Mouse (Mus musculus): ENCODE data around the gene Cadm1. TPM values are rescaled to one million over a fixed set of nuclear protein-coding genes. Genes with fewer than 3 reads are reported as not detected.
A peak's percentile ranks its signal among the peaks of the same experiment; 100 is the strongest.

Gene Cadm1
- polyA plus RNA-seq, 1 experiment from 2014 or later: 71.6 TPM

GRCm38 (mm10) chr9:47730247-47730646, 200.3 kb downstream of the Cadm1 start:
- H3K4me3 ChIP-seq: no peak overlapping the region
- H3K4me2 ChIP-seq (replicated peaks): no peak overlapping the region
- no peaks in the 10 kb centered on the region for H3K9me3 ChIP-seq
- ATAC-seq (ENCODE audit: low FRiP score, low read depth): no peak
- 87% methylated on average over 6 of the region's 6 CpGs for WGBS
- no peak overlapping the region for H3K27ac ChIP-seq (replicated peaks)
- H3K36me3 ChIP-seq: no peaks in the 10 kb centered on the region
- no peak overlapping the region for H3K9ac ChIP-seq (replicated peaks)
- no peaks in the 10 kb centered on the region for H3K27me3 ChIP-seq
- H3K4me1 ChIP-seq: peaks cover 20% of the 10 kb centered on the region

GRCm38 (mm10) chr9:47733780-47734451, 203.9 kb downstream of the Cadm1 start:
- no peak for ATAC-seq (ENCODE audit: low FRiP score, low read depth)
- Histone ChIP-seq H3K9me3 (no peaks in the 10 kb centered on the region), H3K4me1 (peaks cover 19% of the 10 kb centered on the region), H3K27ac (replicated peaks) (no peak overlapping the region), H3K9ac (replicated peaks) (no peak overlapping the region), H3K4me2 (replicated peaks) (no peak overlapping the region), H3K27me3 (no peaks in the 10 kb centered on the region), H3K36me3 (no peaks in the 10 kb centered on the region), H3K4me3 (no peak overlapping the region)
- WGBS: 87% methylated on average over 13 of the region's 13 CpGs

- Histone ChIP-seq H3K4me3 (no peak overlapping the region), H3K4me1 (peaks cover 28% of the 10 kb centered on the region)
Measured at GRCm38 (mm10) chr9:47734905-47735304, 204.9 kb downstream of the Cadm1 start.

GRCm38 (mm10) chr9:47738799-47739198, 208.8 kb downstream of the Cadm1 start:
- H3K9ac ChIP-seq (replicated peaks): no peak overlapping the region
- H3K9me3 ChIP-seq: no peaks in the 10 kb centered on the region
- 31% methylated on average over 4 of the region's 4 CpGs for WGBS
- peaks cover 27% of the 10 kb centered on the region for H3K4me1 ChIP-seq
- no peak overlapping the region for H3K4me3 ChIP-seq
- H3K36me3 ChIP-seq: no peaks in the 10 kb centered on the region
- peak overlapping the region; percentile 56 for H3K27ac ChIP-seq (replicated peaks)
- H3K27me3 ChIP-seq: no peaks in the 10 kb centered on the region
- no peak overlapping the region for H3K4me2 ChIP-seq (replicated peaks)
- ATAC-seq (ENCODE audit: low FRiP score, low read depth): no peak

More at GRCm38 (mm10) chr9:47734905-47735304, 204.9 kb downstream of the Cadm1 start:
- Histone ChIP-seq H3K9ac (replicated peaks) (no peak overlapping the region), H3K9me3 (no peaks in the 10 kb centered on the region), H3K27me3 (no peaks in the 10 kb centered on the region), H3K4me2 (replicated peaks) (no peak overlapping the region), H3K36me3 (no peaks in the 10 kb centered on the region), H3K27ac (replicated peaks) (no peak overlapping the region)
- WGBS: 91% methylated on average over 5 of the region's 5 CpGs
- ATAC-seq (ENCODE audit: low FRiP score, low read depth): no peak

- ATAC-seq (ENCODE audit: low FRiP score, low read depth): peak; percentile 38; the same call in 1 of the 2 replicates
- H3K27me3 ChIP-seq: no peaks in the 10 kb centered on the region
- H3K4me1 ChIP-seq: peaks cover 24% of the 10 kb centered on the region
- H3K36me3 ChIP-seq: no peaks in the 10 kb centered on the region
- no peak overlapping the region for H3K4me2 ChIP-seq (replicated peaks)
- no peaks in the 10 kb centered on the region for H3K9me3 ChIP-seq
- H3K27ac ChIP-seq (replicated peaks): peak overlapping the region; percentile 31; the same call in 1 of the 2 replicates
- no peak overlapping the region for H3K4me3 ChIP-seq
- 6% methylated on average over 7 of the region's 7 CpGs for WGBS
- H3K9ac ChIP-seq (replicated peaks): no peak overlapping the region
Measured at GRCm38 (mm10) chr9:47739276-47739675, 209.3 kb downstream of the Cadm1 start.

GRCm38 (mm10) chr9:47741751-47742150, 211.8 kb downstream of the Cadm1 start:
- no peak for ATAC-seq (ENCODE audit: low FRiP score, low read depth)
- WGBS: 94% methylated on average over 3 of the region's 3 CpGs
- H3K9me3 ChIP-seq: no peaks in the 10 kb centered on the region

GRCm38 (mm10) chr9:47744916-47745315, 214.9 kb downstream of the Cadm1 start:
- ATAC-seq (ENCODE audit: low FRiP score, low read depth): no peak
- Histone ChIP-seq H3K27ac (replicated peaks) (no peak overlapping the region), H3K4me2 (replicated peaks) (no peak overlapping the region), H3K27me3 (no peaks in the 10 kb centered on the region), H3K9me3 (no peaks in the 10 kb centered on the region), H3K9ac (replicated peaks) (no peak overlapping the region), H3K4me1 (0 out of 2 replicates have a peak, but pooled peaks cover 3% of the 10 kb centered on the region), H3K36me3 (no peaks in the 10 kb centered on the region), H3K4me3 (no peak overlapping the region)
- 80% methylated on average over 3 of the region's 3 CpGs for WGBS

More at GRCm38 (mm10) chr9:47741751-47742150, 211.8 kb downstream of the Cadm1 start:
- Histone ChIP-seq H3K27ac (replicated peaks) (no peak overlapping the region), H3K4me2 (replicated peaks) (no peak overlapping the region), H3K27me3 (no peaks in the 10 kb centered on the region), H3K36me3 (no peaks in the 10 kb centered on the region), H3K4me1 (peaks cover 22% of the 10 kb centered on the region), H3K4me3 (no peak overlapping the region), H3K9ac (replicated peaks) (no peak overlapping the region)

GRCm38 (mm10) chr9:47745716-47746115, 215.7 kb downstream of the Cadm1 start:
- 90% methylated on average over 7 of the region's 7 CpGs for WGBS

GRCm38 (mm10) chr9:47749160-47749559, 219.2 kb downstream of the Cadm1 start:
- Histone ChIP-seq H3K27me3 (no peaks in the 10 kb centered on the region), H3K4me1 (peaks cover 16% of the 10 kb centered on the region), H3K4me2 (replicated peaks) (no peak overlapping the region), H3K36me3 (no peaks in the 10 kb centered on the region), H3K27ac (replicated peaks) (no peak overlapping the region), H3K9ac (replicated peaks) (no peak overlapping the region), H3K4me3 (no peak overlapping the region), H3K9me3 (no peaks in the 10 kb centered on the region)
- WGBS: 89% methylated on average over 5 of the region's 5 CpGs
- no peak for ATAC-seq (ENCODE audit: low FRiP score, low read depth)

More at GRCm38 (mm10) chr9:47745716-47746115, 215.7 kb downstream of the Cadm1 start:
- Histone ChIP-seq H3K36me3 (no peaks in the 10 kb centered on the region), H3K9ac (replicated peaks) (no peak overlapping the region), H3K27ac (replicated peaks) (no peak overlapping the region), H3K4me1 (0 out of 2 replicates have a peak, but pooled peaks cover 3% of the 10 kb centered on the region), H3K27me3 (no peaks in the 10 kb centered on the region), H3K4me2 (replicated peaks) (no peak overlapping the region), H3K4me3 (no peak overlapping the region), H3K9me3 (no peaks in the 10 kb centered on the region)
- ATAC-seq (ENCODE audit: low FRiP score, low read depth): no peak

- Histone ChIP-seq H3K4me1 (peaks cover 22% of the 10 kb centered on the region), H3K9me3 (no peaks in the 10 kb centered on the region), H3K9ac (replicated peaks) (no peak overlapping the region), H3K4me3 (no peak overlapping the region), H3K36me3 (no peaks in the 10 kb centered on the region), H3K27me3 (no peaks in the 10 kb centered on the region), H3K27ac (replicated peaks) (no peak overlapping the region), H3K4me2 (replicated peaks) (no peak overlapping the region)
- WGBS: 68% methylated on average over 5 of the region's 5 CpGs
- no peak for ATAC-seq (ENCODE audit: low FRiP score, low read depth)
Measured at GRCm38 (mm10) chr9:47752516-47752915, 222.5 kb downstream of the Cadm1 start.

GRCm38 (mm10) chr9:47753127-47753526, 223.2 kb downstream of the Cadm1 start:
- WGBS: 74% methylated on average over 7 of the region's 7 CpGs
- Histone ChIP-seq H3K4me3 (no peak overlapping the region), H3K4me1 (peaks cover 22% of the 10 kb centered on the region), H3K9ac (replicated peaks) (no peak overlapping the region), H3K27me3 (no peaks in the 10 kb centered on the region), H3K27ac (replicated peaks) (no peak overlapping the region), H3K4me2 (replicated peaks) (no peak overlapping the region), H3K9me3 (no peaks in the 10 kb centered on the region), H3K36me3 (no peaks in the 10 kb centered on the region)
- no peak for ATAC-seq (ENCODE audit: low FRiP score, low read depth)

- no peaks in the 10 kb centered on the region for H3K36me3 ChIP-seq
- no peak overlapping the region for H3K27ac ChIP-seq (replicated peaks)
- peaks cover 28% of the 10 kb centered on the region for H3K4me1 ChIP-seq
- ATAC-seq (ENCODE audit: low FRiP score, low read depth): no peak
- no peak overlapping the region for H3K4me2 ChIP-seq (replicated peaks)
- 52% methylated on average over 12 of the region's 12 CpGs for WGBS
- no peaks in the 10 kb centered on the region for H3K27me3 ChIP-seq
- no peak overlapping the region for H3K9ac ChIP-seq (replicated peaks)
- no peaks in the 10 kb centered on the region for H3K9me3 ChIP-seq
- H3K4me3 ChIP-seq: no peak overlapping the region
Measured at GRCm38 (mm10) chr9:47755119-47755518, 225.1 kb downstream of the Cadm1 start.

Measured in midbrain, embryonic 12.5 days (tissue).